Mouse (Mus musculus) heart, embryonic 12.5 days (tissue): Measurements from ENCODE around the gene Il19. TPM values are rescaled to one million over a fixed set of nuclear protein-coding genes. Genes with fewer than 3 reads are reported as not detected.

ENCODE experiments used
- ATAC-seq: fragments of 200-750 bp; cut with Nextera tagmentation; 2 replicates; pipeline ENCODE4 v1.8.0; 2017; ENCODE audit warnings: moderate TSS enrichment, moderate library complexity; ENCODE audit not compliant: insufficient number of reproducible peaks, low FRiP score
- H3K27ac ChIP-seq: fragments of 300-500 bp; sonication (generic); 2 replicates; pipeline ENCODE4 v1.5.1; 2016; ENCODE audit warnings: mild to moderate bottlenecking, moderate library complexity; ENCODE audit not compliant: poor library complexity, severe bottlenecking
- H3K27me3 ChIP-seq: fragments of 300-500 bp; sonication (generic); replicated peaks from 2 replicates; pipeline ENCODE4 v1.6.1; 2016; ENCODE audit warnings: mild to moderate bottlenecking, moderate library complexity
- H3K36me3 ChIP-seq: fragments of 300-500 bp; sonication (generic); 2 replicates; pipeline ENCODE4 v1.6.1; 2016; ENCODE audit warnings: mild to moderate bottlenecking, moderate library complexity
- H3K4me1 ChIP-seq: fragments of 300-500 bp; sonication (generic); replicated peaks from 2 replicates; pipeline ENCODE4 v1.6.1; 2016; ENCODE audit warnings: mild to moderate bottlenecking
- H3K4me2 ChIP-seq: fragments of 300-500 bp; sonication (generic); 2 replicates; pipeline ENCODE4 v1.6.1; 2016; ENCODE audit warnings: mild to moderate bottlenecking, moderate library complexity
- H3K4me3 ChIP-seq: fragments of 300-500 bp; sonication (generic); 2 replicates; pipeline ENCODE4 v1.5.1; 2016; ENCODE audit warnings: mild to moderate bottlenecking
- H3K9ac ChIP-seq: fragments of 300-500 bp; sonication (generic); 2 replicates; pipeline ENCODE4 v1.6.1; 2016; ENCODE audit warnings: mild to moderate bottlenecking, moderate library complexity
- H3K9me3 ChIP-seq: fragments of 300-500 bp; sonication (generic); replicated peaks from 2 replicates; pipeline ENCODE4 v1.6.1; 2016; ENCODE audit warnings: mild to moderate bottlenecking, moderate library complexity
- WGBS: fragments of 180-500 bp; shearing (Covaris S2); methylation state at CpG from one replicate; pipeline ENCODE4 v1.1.7; 2016; 5-methylcytosine and 5-hydroxymethylcytosine counted together
- polyA plus RNA-seq: library from polyadenylated mRNA; unstranded; fragments of >200 nt; fragmentation: Nextera tagmentation; extraction: Ambion mirVana; gene quantifications from 2 replicates; pipeline ENCODE4 v1.2.1, GENCODE M21; 2016

The Il19 gene
- polyA plus RNA-seq, 1 experiment from 2014 or later, result not detected

DNA sequence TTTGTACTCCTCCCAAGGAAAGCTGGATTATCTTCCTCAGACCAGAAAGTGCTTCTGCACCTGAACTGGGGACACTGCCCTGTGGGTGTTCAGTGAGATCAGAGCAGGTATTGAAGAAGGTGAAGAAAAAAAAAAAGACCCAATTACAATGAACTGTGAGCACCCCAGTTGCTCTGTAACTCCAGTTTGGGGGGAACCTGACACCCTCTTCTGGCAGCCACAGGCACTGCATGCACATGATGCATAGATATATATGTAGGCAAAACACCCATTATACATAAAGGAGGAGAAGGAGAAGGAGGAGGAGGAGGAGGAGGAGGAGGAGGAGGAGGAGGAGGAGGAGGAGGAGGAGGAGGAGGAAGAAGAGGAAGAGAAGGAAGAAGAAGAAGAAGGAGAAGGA lies 13.4 kb downstream of the Il19 start:
- no peak overlapping the region for H3K9ac ChIP-seq
- no peaks in the 10 kb centered on the region for H3K36me3 ChIP-seq
- H3K27me3 ChIP-seq, result no peaks in the 10 kb centered on the region
- no peaks in the 10 kb centered on the region for H3K4me1 ChIP-seq
- no peaks in the 10 kb centered on the region for H3K9me3 ChIP-seq
- no peak overlapping the region for H3K27ac ChIP-seq
- no peak overlapping the region for H3K4me2 ChIP-seq
- ATAC-seq, result no peak
- H3K4me3 ChIP-seq, result no peak overlapping the region

- H3K4me3 ChIP-seq, result no peak overlapping the region
- no peak overlapping the region for H3K4me2 ChIP-seq
- no peak overlapping the region for H3K27ac ChIP-seq
- no peaks in the 10 kb centered on the region for H3K4me1 ChIP-seq
- no peaks in the 10 kb centered on the region for H3K9me3 ChIP-seq
- H3K36me3 ChIP-seq, result no peaks in the 10 kb centered on the region
- H3K27me3 ChIP-seq, result no peaks in the 10 kb centered on the region
- WGBS, result 14% methylated on average over 1 of the region's 1 CpGs
- H3K9ac ChIP-seq, result no peak overlapping the region
- ATAC-seq, result no peak
Observed at GRCm38 (mm10) chr1:130918323-130918980, 21.5 kb downstream of the Il19 start.

GRCm38 (mm10) chr1:130911401-130912010 lies 28.4 kb downstream of the Il19 start, which contains the start of gene Il20:
Gene Il20 (minus strand): TSS chr1:130911451.
- ATAC-seq, result no peak
- 80% methylated on average over 12 of the region's 12 CpGs for WGBS
- Histone ChIP-seq H3K27ac (no peak within 1 kb of the TSS), H3K4me1 (no peaks in the 10 kb centered on the region), H3K9ac (no peak within 1 kb of the TSS), H3K27me3 (no peaks in the 10 kb centered on the region), H3K4me3 (no peak within 1 kb of the TSS), H3K36me3 (no peaks in the 10 kb centered on the region), H3K9me3 (no peaks in the 10 kb centered on the region), H3K4me2 (no peak within 1 kb of the TSS)

- WGBS, result 59% methylated on average over 7 of the region's 7 CpGs
- H3K4me1 ChIP-seq, result no peaks in the 10 kb centered on the region
- H3K27me3 ChIP-seq, result no peaks in the 10 kb centered on the region
- H3K27ac ChIP-seq, result no peak overlapping the region
- H3K4me3 ChIP-seq, result no peak overlapping the region
- no peaks in the 10 kb centered on the region for H3K9me3 ChIP-seq
- ATAC-seq, result no peak
- no peak overlapping the region for H3K9ac ChIP-seq
- H3K36me3 ChIP-seq, result no peaks in the 10 kb centered on the region
- no peak overlapping the region for H3K4me2 ChIP-seq
Observed at GRCm38 (mm10) chr1:130902505-130902904, 37.4 kb downstream of the Il19 start.

- no peak for ATAC-seq
- Histone ChIP-seq H3K9ac (no peak overlapping the region), H3K4me3 (no peak overlapping the region), H3K27ac (no peak overlapping the region), H3K9me3 (no peaks in the 10 kb centered on the region), H3K36me3 (no peaks in the 10 kb centered on the region), H3K27me3 (0 out of 2 replicates have a peak, but pooled peaks cover 4% of the 10 kb centered on the region), H3K4me2 (no peak overlapping the region), H3K4me1 (no peaks in the 10 kb centered on the region)
- 39% methylated on average over 6 of the region's 6 CpGs for WGBS
Observed at GRCm38 (mm10) chr1:130894468-130894867, 45.4 kb downstream of the Il19 start.

DNA sequence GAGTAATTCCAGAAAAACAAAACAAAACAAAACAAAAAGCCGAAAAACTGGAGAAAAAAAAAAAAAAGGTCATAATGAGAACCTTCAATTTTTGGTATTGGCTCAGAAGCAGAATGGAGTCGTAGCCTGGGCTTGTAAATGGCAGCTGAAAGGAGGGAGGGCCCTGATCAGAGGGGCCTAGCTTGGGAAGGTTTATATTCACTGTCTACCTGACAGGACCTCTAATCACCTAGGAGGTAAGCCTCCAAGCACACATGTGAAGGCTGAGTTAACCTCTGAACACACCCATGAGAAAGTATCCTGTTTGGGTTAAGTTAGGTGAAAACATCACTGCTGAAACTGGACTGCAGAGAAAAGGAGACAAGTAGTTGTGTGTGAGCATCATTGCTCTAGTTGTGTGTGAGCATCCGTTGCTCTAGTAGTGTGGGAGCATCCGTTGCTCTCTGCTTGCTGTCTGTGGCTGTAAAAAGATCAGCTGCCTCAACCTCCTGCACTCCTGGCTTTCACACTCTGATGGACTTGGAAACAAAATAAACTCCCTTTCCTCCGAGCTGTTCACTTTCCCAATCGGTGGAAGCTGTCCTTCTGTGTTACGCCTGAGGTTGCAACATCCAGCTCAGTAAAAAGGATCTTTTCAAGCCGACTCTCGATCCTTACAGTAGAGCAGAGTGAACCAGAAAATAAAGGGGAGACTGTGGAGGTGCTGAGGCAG lies 46.4 kb downstream of the Il19 start:
- ATAC-seq, result no peak
- no peak overlapping the region for H3K27ac ChIP-seq
- 72% methylated on average over 9 of the region's 9 CpGs for WGBS

GRCm38 (mm10) chr1:130892446-130892845 lies 47.5 kb downstream of the Il19 start:
- no peak overlapping the region for H3K9ac ChIP-seq
- no peak overlapping the region for H3K4me3 ChIP-seq
- H3K4me2 ChIP-seq, result no peak overlapping the region
- H3K36me3 ChIP-seq, result no peaks in the 10 kb centered on the region
- ATAC-seq, result no peak
- no peaks in the 10 kb centered on the region for H3K4me1 ChIP-seq
- no peak overlapping the region for H3K27ac ChIP-seq
- 0 out of 2 replicates have a peak, but pooled peaks cover 4% of the 10 kb centered on the region for H3K27me3 ChIP-seq
- H3K9me3 ChIP-seq, result no peaks in the 10 kb centered on the region
- 73% methylated on average over 1 of the region's 1 CpGs for WGBS

More for the DNA sequence above, 46.4 kb downstream of the Il19 start:
- Histone ChIP-seq H3K9me3 (no peaks in the 10 kb centered on the region), H3K4me1 (no peaks in the 10 kb centered on the region), H3K4me3 (no peak overlapping the region), H3K9ac (no peak overlapping the region), H3K36me3 (no peaks in the 10 kb centered on the region), H3K27me3 (0 out of 2 replicates have a peak, but pooled peaks cover 4% of the 10 kb centered on the region), H3K4me2 (no peak overlapping the region)

DNA sequence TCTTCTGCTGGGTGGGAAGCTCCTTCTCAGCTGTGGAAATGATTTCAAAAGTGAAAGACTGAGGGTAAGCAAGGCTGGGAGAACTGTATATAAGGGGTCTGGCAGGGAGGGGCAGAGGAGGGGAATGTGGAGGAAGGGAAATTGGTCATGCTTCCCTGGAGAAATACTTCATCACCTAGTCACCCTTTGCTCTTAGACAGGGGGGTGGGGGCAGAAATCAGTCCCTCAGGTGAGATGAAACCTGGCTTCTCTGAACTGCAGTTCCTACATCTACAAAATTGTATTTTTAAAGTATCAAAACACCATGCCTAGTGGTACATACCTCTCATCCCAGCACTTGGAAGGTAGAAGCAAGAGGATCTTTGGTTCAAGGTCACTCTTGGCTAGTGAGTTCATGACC lies 52.6 kb downstream of the Il19 start, which contains the start of gene Il24:
TSS of gene Il24 (minus strand) at position 101 of the 400 bp plus-strand sequence.
- Histone ChIP-seq H3K9me3 (no peaks in the 10 kb centered on the region), H3K4me3 (no peak within 1 kb of the TSS), H3K4me1 (no peaks in the 10 kb centered on the region), H3K36me3 (no peaks in the 10 kb centered on the region), H3K4me2 (no peak within 1 kb of the TSS), H3K27me3 (peaks cover 40% of the 10 kb centered on the region), H3K9ac (no peak within 1 kb of the TSS; the same call in 1 of the 2 replicates), H3K27ac (no peak within 1 kb of the TSS)
- ATAC-seq, result no peak

DNA sequence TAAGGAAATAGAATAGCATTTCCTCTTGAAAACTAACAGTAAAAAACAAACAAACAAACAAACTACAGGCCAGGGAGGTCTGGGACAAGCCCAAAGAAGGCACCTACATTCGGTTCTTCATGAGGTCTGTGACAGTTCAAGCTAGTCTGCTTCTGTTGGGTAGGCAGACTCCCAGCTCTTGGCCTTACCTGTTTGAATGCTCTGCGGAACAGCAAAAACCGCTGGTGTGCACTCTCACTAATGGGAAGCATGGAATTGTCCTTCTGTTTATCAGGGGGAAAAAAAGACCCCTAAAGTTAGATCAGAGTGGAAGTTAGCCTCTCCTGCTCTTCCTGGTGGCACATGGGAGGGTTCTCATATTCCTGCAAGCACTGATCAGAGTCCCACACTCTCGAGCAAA lies 56.8 kb downstream of the Il19 start:
- H3K9me3 ChIP-seq, result no peaks in the 10 kb centered on the region
- no peak overlapping the region for H3K9ac ChIP-seq
- no peak overlapping the region for H3K4me3 ChIP-seq
- no peak for ATAC-seq
- H3K27ac ChIP-seq, result no peak overlapping the region
- WGBS, result 84% methylated on average over 4 of the region's 4 CpGs
- peaks cover 58% of the 10 kb centered on the region for H3K27me3 ChIP-seq
- H3K36me3 ChIP-seq, result no peaks in the 10 kb centered on the region
- H3K4me2 ChIP-seq, result no peak overlapping the region
- peaks cover 3% of the 10 kb centered on the region for H3K4me1 ChIP-seq
